Mouse (Mus musculus) CD4-positive naive resting alpha-beta T cell, adult 76 days (primary cell): ENCODE measurements around the gene Olfr823. TPM values are rescaled to one million over a fixed set of nuclear protein-coding genes. Genes with fewer than 3 reads are reported as not detected.

ENCODE experiments used
- total RNA-seq: library from RNA; stranded (reverse); gene quantifications from one replicate; pipeline ENCODE4 v1.2.4, GENCODE M21; 2023

Gene Olfr823
- not detected for total RNA-seq

GRCm38 (mm10) chr10:130115283-130115682 lies at the start of gene Olfr823:
Gene Olfr823 (minus strand): TSS chr10:130115383.

GRCm38 (mm10) chr10:130129900-130130299 lies 14.7 kb upstream of the Olfr823 start, which contains the start of gene Olfr824:
Gene Olfr824 (minus strand): TSS chr10:130130000.

GRCm38 (mm10) chr10:130070910-130071309 lies 44.3 kb downstream of the Olfr823 start, which contains the start of gene Olfr822:
Gene Olfr822 (plus strand): TSS chr10:130071210.

Other genes with a start within 250 kb of the Olfr823 start
- gene Olfr814, start 235.5 kb downstream of the Olfr823 start, total RNA-seq, result not detected
- gene Olfr815, start 209.5 kb downstream of the Olfr823 start, total RNA-seq, result not detected
- not detected for gene Olfr816, start 199.8 kb downstream of the Olfr823 start, total RNA-seq
- not detected for gene Olfr818, start 166.3 kb downstream of the Olfr823 start, total RNA-seq
- not detected for gene Olfr819, start 148.1 kb downstream of the Olfr823 start, total RNA-seq
- not detected for gene Olfr247, start 139.2 kb downstream of the Olfr823 start, total RNA-seq
- gene Gm10310, start 130.3 kb downstream of the Olfr823 start, total RNA-seq, result not detected
- not detected for gene Olfr820, start 102.8 kb downstream of the Olfr823 start, total RNA-seq
- gene Olfr821, start 85.0 kb downstream of the Olfr823 start, total RNA-seq, result not detected
- gene Olfr822, start 44.2 kb downstream of the Olfr823 start, total RNA-seq, result not detected
- not detected for gene Olfr824, start 14.6 kb upstream of the Olfr823 start, total RNA-seq
- not detected for gene Olfr825, start 51.4 kb upstream of the Olfr823 start, total RNA-seq
- gene Olfr826, start 68.8 kb upstream of the Olfr823 start, total RNA-seq, result not detected
- not detected for gene Olfr827, start 99.0 kb upstream of the Olfr823 start, total RNA-seq
- not detected for gene Neurod4, start 164.9 kb upstream of the Olfr823 start, total RNA-seq
- 139 TPM for gene Tespa1, start 207.5 kb upstream of the Olfr823 start, total RNA-seq